Mouse (Mus musculus): ENCODE data around the gene Smim13. TPM values are rescaled to one million over a fixed set of nuclear protein-coding genes. Genes with fewer than 3 reads are reported as not detected.
"Not testable (repeated sequence)": the region's sequence is repeated elsewhere in the genome, so short reads cannot be mapped to it uniquely, and the experiment has no call there.

The Smim13 gene
- total RNA-seq, 2 experiments from 2014 or later, result 141 to 143 TPM

DNA sequence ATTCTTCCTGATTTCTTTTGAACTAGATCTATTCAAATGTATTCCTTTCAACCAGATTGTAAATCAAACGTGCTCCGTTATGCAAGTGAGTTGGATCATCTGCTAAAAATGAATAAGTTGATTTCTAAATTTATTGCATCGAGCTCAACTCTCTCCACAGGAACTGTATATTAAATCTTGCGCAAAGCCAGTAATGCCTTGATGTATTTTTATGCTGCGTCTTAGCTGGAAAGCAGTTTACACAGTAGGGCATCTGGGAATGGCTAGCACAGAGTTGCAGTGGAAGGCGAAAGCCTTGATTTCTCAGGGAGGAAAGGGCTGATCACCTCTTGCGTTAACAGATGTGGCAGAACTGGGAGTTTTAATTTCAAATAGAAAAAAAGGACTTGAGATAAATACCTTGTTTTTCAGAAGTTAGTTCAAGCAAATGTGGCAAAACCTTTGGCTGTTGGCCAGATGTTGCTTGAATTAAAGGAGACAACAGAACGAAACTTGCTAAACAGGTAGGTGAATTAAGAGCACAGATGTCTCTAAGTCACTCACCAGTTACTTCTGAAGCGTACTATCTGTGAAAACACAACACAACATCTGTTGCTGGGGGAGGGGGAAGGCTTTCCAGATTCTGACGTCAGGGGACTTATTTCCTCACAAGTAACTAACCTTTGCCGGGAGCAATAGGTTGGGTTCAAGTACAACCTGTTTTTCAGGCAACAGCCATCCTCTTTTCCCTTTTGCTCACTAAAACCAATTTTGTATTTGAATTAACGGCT lies 708 bp upstream of the Smim13 start:
- peak overlapping the region; percentile 69 for H3K4me3 ChIP-seq
- peak; percentile 15 to 32 for DNase-seq (ENCODE audit: low spot score in 2 of 2)
- no peak for TF ChIP-seq CTCF (conservative IDR thresholded peaks at IDR 0.05)
- peak overlapping the region; percentile 99 for H3K27ac ChIP-seq

GRCm38 (mm10) chr13:41250318-41250981 lies 806 bp downstream of the Smim13 start:
- peak overlapping the region; percentile 99 for H3K27ac ChIP-seq
- peak overlapping the region; percentile 69 for H3K4me3 ChIP-seq
- no peak for TF ChIP-seq CTCF (conservative IDR thresholded peaks at IDR 0.05)
- no peak for DNase-seq (ENCODE audit: low spot score in 2 of 2)

- not testable (repeated sequence) for DNase-seq (ENCODE audit: low spot score in 2 of 2); H3K27ac ChIP-seq
- peak overlapping the region; percentile 69 for H3K4me3 ChIP-seq
Measured at GRCm38 (mm10) chr13:41251232-41251631, 1.6 kb downstream of the Smim13 start.

DNA sequence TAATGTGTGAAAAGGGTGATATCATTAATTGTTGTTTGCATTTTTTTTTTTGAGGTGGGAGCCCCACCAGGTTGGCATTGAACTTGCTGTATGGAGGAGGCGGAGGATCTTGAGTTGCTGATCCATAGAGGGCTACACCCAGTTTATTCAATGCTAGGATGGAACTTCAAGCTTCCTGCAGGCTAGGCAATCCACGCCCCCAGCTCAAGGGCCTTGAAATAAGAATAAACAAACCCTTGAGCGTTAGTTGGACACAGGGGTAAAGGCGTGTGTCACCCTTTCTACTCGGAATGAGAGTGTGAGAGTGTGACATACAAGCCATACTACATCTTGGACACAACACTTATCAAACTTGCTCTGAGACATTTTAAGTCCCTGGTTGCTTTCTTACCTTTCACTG lies 2.0 kb downstream of the Smim13 start:
- TF ChIP-seq CTCF (conservative IDR thresholded peaks at IDR 0.05), result no peak
- Histone ChIP-seq H3K4me3 (peak overlapping the region; percentile 9; the same call in 1 of the 2 replicates), H3K27ac (no peak overlapping the region)
- DNase-seq (ENCODE audit: low spot score in 2 of 2), result no peak

GRCm38 (mm10) chr13:41252141-41252540 lies 2.5 kb downstream of the Smim13 start:
- no peak for DNase-seq (ENCODE audit: low spot score in 2 of 2)
- H3K4me3 ChIP-seq, result no peak overlapping the region

GRCm38 (mm10) chr13:41252736-41253135 lies 3.1 kb downstream of the Smim13 start:
- Histone ChIP-seq H3K27ac (no peak overlapping the region), H3K4me3 (no peak overlapping the region)
- DNase-seq (ENCODE audit: low spot score in 2 of 2), result no peak
- TF ChIP-seq CTCF (conservative IDR thresholded peaks at IDR 0.05), result no peak

More at GRCm38 (mm10) chr13:41252141-41252540, 2.5 kb downstream of the Smim13 start:
- no peak overlapping the region for H3K27ac ChIP-seq
- no peak for TF ChIP-seq CTCF (conservative IDR thresholded peaks at IDR 0.05)

DNA sequence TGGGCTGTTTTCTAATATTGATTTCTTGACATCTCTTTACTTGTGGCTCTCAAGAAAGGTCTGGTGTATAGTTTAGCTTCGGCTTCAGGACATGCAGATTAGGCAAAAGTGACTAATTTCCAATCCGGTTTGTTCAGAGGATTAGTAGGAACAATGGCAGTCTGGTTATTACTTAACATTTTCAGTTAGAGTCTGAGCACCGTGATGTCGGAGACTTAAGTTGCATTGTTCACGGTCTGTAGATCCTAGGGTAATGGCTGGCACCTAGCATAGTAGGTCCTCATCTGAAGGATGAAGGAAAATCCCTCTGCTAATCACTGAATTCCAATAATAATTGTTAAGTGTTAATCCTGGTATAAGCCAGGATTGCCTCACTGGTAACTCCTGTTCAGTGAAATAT lies 6.5 kb downstream of the Smim13 start:
- H3K27ac ChIP-seq, result no peak overlapping the region
- no peak for DNase-seq (ENCODE audit: low spot score in 2 of 2)
- no peak overlapping the region for H3K4me3 ChIP-seq
- TF ChIP-seq CTCF (conservative IDR thresholded peaks at IDR 0.05), result no peak

DNA sequence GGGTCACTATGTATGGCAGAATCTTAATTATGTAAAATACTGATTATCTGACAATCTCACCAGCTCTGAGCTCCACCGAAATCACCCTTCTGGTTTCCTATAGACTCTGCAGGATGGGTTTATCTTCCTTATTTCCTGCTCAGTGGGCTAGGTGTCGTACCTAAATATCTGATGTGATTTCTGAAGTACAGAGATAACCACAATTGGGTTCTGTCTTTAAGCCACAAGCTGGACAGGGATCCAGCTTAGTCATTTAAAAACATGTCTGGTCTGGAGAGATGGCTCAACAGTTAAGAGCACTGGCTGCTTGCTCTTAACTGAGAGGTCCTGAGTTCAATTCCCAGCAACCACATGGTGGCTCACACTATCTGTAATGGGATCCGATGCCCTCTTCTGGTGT lies 7.3 kb downstream of the Smim13 start:
- peak; percentile 26; the same call in 1 of the 2 replicates for TF ChIP-seq CTCF (conservative IDR thresholded peaks at IDR 0.05)
- H3K4me3 ChIP-seq, result no peak overlapping the region
- DNase-seq (ENCODE audit: low spot score in 2 of 2), result no peak
- H3K27ac ChIP-seq, result no peak overlapping the region

DNA sequence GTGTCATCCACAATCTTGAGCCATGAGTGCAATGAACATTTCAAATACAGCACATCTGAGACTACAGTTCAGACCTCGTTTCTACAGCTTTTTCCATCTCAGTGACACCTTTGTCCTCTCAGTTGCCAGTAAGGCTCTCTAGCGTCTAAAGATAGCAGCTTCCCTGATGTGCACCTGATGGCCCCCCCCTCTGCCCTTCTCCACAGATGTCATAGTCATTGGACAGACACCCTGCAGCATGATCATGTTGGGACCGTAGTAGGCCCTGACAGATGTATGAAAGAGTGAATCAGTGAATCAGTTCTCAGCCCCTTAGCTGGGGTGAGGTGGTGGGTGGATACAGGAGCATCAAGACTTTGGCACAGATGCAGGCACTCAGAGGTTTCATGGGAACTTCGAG lies 8.2 kb downstream of the Smim13 start:
- H3K27ac ChIP-seq, result no peak overlapping the region
- no peak for TF ChIP-seq CTCF (conservative IDR thresholded peaks at IDR 0.05)
- no peak overlapping the region for H3K4me3 ChIP-seq
- DNase-seq (ENCODE audit: low spot score in 2 of 2), result no peak

DNA sequence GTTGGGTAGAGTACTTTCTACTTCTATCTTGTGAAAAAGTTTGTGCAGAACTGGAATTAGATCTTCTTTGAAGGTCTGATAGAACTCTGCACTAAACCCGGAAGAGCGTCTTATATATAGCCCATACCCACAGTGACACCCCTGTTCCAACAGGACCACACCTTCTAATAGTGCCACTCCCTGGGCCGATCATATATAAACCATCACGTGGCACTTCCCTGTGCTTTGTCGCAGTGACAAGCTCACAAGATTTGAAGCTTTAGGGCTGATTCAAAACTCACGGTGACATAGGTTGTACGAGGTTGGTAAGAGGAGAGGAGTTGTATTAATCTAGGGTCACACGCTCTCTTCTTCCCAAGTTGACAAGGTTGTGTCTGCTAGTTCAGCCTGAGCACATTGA lies 12.0 kb downstream of the Smim13 start:
- not testable (repeated sequence) for DNase-seq (ENCODE audit: low spot score in 2 of 2); H3K4me3 ChIP-seq; H3K27ac ChIP-seq

DNA sequence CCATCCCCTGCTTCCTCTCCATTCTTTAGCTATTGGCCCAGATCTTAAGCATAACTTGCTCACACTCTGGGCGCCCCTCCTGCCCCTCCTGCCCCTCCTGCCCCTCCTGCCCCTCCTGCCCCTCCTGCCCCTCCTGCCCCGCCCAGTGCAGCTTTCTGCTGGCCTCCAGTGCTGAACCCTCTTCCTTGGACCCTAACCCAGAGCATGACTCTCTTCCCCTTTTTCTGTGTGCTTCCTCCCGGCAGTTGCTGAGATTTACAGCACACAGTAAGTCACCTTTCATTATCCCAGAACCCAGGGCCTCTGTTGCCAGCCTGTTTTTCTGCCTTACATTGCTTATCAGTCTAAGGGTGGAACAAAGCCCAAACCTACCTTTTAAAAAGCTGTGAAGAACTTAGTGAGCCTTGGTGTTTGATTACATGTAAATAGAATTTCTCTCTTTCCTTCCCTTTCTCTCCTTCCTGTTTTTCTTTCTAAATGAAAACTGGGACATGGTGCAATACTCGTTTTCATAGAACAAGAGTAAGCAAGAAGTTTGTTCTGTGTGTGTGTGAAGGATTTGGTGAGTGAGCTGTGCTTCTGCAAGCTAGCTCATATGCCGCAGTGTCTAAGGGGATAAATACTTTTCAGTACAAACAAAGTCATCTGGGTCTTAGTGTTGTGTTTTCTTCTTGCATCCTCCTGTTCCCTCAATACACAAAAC lies 13.8 kb downstream of the Smim13 start:
- no peak for DNase-seq (ENCODE audit: low spot score in 2 of 2)
- H3K4me3 ChIP-seq, result no peak overlapping the region
- H3K27ac ChIP-seq, result no peak overlapping the region
- TF ChIP-seq CTCF (conservative IDR thresholded peaks at IDR 0.05), result no peak

- peak; percentile 32 to 39 for DNase-seq (ENCODE audit: low spot score in 2 of 2)
- Histone ChIP-seq H3K27ac (no peak overlapping the region), H3K4me3 (no peak overlapping the region)
- TF ChIP-seq CTCF (conservative IDR thresholded peaks at IDR 0.05), result no peak
Measured at GRCm38 (mm10) chr13:41267827-41268408, 18.3 kb downstream of the Smim13 start.

All from layer of hippocampus, adult 2 months (tissue).